Mouse (Mus musculus) retina, embryonic 14.5 days (tissue): ENCODE measurements at regions not wholly inside any gene's neighbourhood (a gene's known extent, or its start where the extent isn't known, plus 50 kb on each side); places are given as distances from the start of the nearest gene placed in this dataset.

Experiments
- DNase-seq: peaks from one replicate; pipeline ENCODE4 v3.0.0-alpha.2; 2015; ENCODE audit warnings: low spot score

GRCm38 (mm10) chrX:17026161-17026829 is 114.7 kb upstream of the Ndp start:
- no peak for DNase-seq

GRCm38 (mm10) chrX:17017823-17018222 is 106.2 kb upstream of the Ndp start:
- DNase-seq, result no peak

- no peak for DNase-seq
Measured at GRCm38 (mm10) chrX:17009188-17009587, 97.6 kb upstream of the Ndp start.

GRCm38 (mm10) chrX:16998578-16998977 is 87.0 kb upstream of the Ndp start:
- DNase-seq, result peak; percentile 33
